Mouse (Mus musculus): ENCODE data around the gene Rps19bp1. TPM values are rescaled to one million over a fixed set of nuclear protein-coding genes. Genes with fewer than 3 reads are reported as not detected.

Rps19bp1 gene
- total and polyA plus RNA-seq, 2 experiments from 2014 or later = 29.0 to 78.4 TPM

DNA sequence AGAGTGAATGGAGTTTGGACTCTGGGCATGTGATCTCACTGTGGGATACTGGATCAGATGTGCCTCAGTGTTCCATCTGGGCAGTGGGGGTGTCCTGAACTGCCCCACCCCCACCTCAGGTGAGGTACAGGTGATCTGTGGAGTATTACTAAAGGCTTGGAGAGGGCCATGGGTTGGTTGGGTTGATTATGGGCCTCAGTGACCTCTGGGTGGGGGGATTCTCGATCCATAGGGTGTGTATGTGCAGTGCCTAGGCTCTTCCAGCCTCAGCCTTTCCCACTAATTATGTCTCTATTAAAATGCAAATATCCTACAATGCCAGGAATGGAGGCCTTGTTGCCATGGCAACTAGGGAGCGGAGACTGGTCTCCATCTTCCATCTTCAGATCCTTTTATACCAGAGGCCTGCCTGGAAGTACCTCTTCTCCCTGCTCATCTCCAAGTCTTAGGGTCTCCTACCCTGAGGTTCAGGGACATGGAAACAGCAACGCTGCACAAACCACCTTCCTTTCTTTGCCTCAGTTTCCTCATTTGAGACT is 7.8 kb upstream of the Rps19bp1 start:
- DNase-seq (ENCODE audit: low spot score) = no peak

GRCm38 (mm10) chr15:80266281-80266680 is 2.2 kb upstream of the Rps19bp1 start:
- H3K27ac ChIP-seq = no peak overlapping the region
- H3K9ac ChIP-seq (replicated peaks; ENCODE audit: low read length) = no peak overlapping the region
- peak; percentile 97 for TF ChIP-seq CTCF (IDR thresholded peaks at IDR 0.05; ENCODE audit: low read depth)
- peak; percentile 93 for DNase-seq (ENCODE audit: low spot score)
- no peak overlapping the region for H3K4me2 ChIP-seq (ENCODE audit: low read depth, low read length)
- H3K4me1 ChIP-seq (ENCODE audit: insufficient read depth, low read length) = peaks cover 7% of the 10 kb centered on the region
- H3K9me3 ChIP-seq (ENCODE audit: low read length) = no peaks in the 10 kb centered on the region
- H3K4me3 ChIP-seq (ENCODE audit: low read length) = no peak overlapping the region
- H3K27me3 ChIP-seq (ENCODE audit: insufficient read depth, low read length) = no peaks in the 10 kb centered on the region
- H3K36me3 ChIP-seq (ENCODE audit: insufficient read depth, low read length) = no peaks in the 10 kb centered on the region
- ATAC-seq = peak; percentile 50; the same call in 1 of the 2 replicates
- WGBS = 0% methylated on average over 2 of the region's 2 CpGs

More for the DNA sequence above, 7.8 kb upstream of the Rps19bp1 start:
- H3K27ac ChIP-seq = no peak overlapping the region
- H3K27me3 ChIP-seq (ENCODE audit: insufficient read depth, low read length) = no peaks in the 10 kb centered on the region
- TF ChIP-seq CTCF (IDR thresholded peaks at IDR 0.05; ENCODE audit: low read depth) = no peak
- H3K4me3 ChIP-seq (ENCODE audit: low read length) = no peak overlapping the region
- no peaks in the 10 kb centered on the region for H3K9me3 ChIP-seq (ENCODE audit: low read length)
- H3K4me2 ChIP-seq (ENCODE audit: low read depth, low read length) = no peak overlapping the region
- no peaks in the 10 kb centered on the region for H3K4me1 ChIP-seq (ENCODE audit: insufficient read depth, low read length)
- no peak for ATAC-seq
- H3K36me3 ChIP-seq (ENCODE audit: insufficient read depth, low read length) = no peaks in the 10 kb centered on the region
- WGBS = 45% methylated on average over 3 of the region's 3 CpGs
- no peak overlapping the region for H3K9ac ChIP-seq (replicated peaks; ENCODE audit: low read length)

- ATAC-seq (no peak), DNase-seq (ENCODE audit: low spot score) (no peak)
- H3K36me3 ChIP-seq (ENCODE audit: insufficient read depth, low read length) = peaks cover 32% of the 10 kb centered on the region
- H3K27me3 ChIP-seq (ENCODE audit: insufficient read depth, low read length) = no peaks in the 10 kb centered on the region
- TF ChIP-seq CTCF (IDR thresholded peaks at IDR 0.05; ENCODE audit: low read depth) = no peak
- H3K4me2 ChIP-seq (ENCODE audit: low read depth, low read length) = no peak overlapping the region
- no peak overlapping the region for H3K4me3 ChIP-seq (ENCODE audit: low read length)
- H3K9ac ChIP-seq (replicated peaks; ENCODE audit: low read length) = no peak overlapping the region
- H3K4me1 ChIP-seq (ENCODE audit: insufficient read depth, low read length) = peaks cover 20% of the 10 kb centered on the region
- H3K27ac ChIP-seq = no peak overlapping the region
- 79% methylated on average over 7 of the region's 7 CpGs for WGBS
- no peaks in the 10 kb centered on the region for H3K9me3 ChIP-seq (ENCODE audit: low read length)
These were observed 3.0 kb downstream of the Rps19bp1 start for GRCm38 (mm10) chr15:80261100-80261499.

DNA sequence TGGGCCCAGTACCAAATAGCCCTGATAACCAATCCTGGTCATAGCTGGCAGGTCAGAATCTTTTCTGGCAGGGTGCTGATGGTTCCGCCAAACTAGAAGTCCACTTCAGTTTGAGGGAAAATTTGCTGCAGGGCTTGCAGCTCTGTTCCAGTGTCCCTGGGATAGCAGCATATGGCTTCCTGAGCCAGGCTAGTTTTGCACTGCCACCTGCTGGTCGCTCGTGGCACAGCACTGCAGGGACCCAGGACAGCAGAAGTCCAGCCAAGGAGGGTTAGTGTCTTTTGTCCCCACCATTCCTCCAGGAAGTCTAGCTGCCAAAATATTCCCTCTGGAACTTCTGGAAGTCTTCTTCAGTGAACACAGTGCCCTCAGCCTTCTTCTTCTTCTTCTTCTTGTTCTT is 3.4 kb downstream of the Rps19bp1 start:
- no peak overlapping the region for H3K9ac ChIP-seq (replicated peaks; ENCODE audit: low read length)
- no peak overlapping the region for H3K4me3 ChIP-seq (ENCODE audit: low read length)
- ATAC-seq = no peak
- H3K27ac ChIP-seq = no peak overlapping the region
- H3K4me1 ChIP-seq (ENCODE audit: insufficient read depth, low read length) = peaks cover 20% of the 10 kb centered on the region
- 13% methylated on average over 3 of the region's 3 CpGs for WGBS
- DNase-seq (ENCODE audit: low spot score) = peak; percentile 90
- H3K36me3 ChIP-seq (ENCODE audit: insufficient read depth, low read length) = peaks cover 33% of the 10 kb centered on the region
- no peaks in the 10 kb centered on the region for H3K9me3 ChIP-seq (ENCODE audit: low read length)
- TF ChIP-seq CTCF (IDR thresholded peaks at IDR 0.05; ENCODE audit: low read depth) = peak; percentile 97
- no peaks in the 10 kb centered on the region for H3K27me3 ChIP-seq (ENCODE audit: insufficient read depth, low read length)
- H3K4me2 ChIP-seq (ENCODE audit: low read depth, low read length) = no peak overlapping the region

DNA sequence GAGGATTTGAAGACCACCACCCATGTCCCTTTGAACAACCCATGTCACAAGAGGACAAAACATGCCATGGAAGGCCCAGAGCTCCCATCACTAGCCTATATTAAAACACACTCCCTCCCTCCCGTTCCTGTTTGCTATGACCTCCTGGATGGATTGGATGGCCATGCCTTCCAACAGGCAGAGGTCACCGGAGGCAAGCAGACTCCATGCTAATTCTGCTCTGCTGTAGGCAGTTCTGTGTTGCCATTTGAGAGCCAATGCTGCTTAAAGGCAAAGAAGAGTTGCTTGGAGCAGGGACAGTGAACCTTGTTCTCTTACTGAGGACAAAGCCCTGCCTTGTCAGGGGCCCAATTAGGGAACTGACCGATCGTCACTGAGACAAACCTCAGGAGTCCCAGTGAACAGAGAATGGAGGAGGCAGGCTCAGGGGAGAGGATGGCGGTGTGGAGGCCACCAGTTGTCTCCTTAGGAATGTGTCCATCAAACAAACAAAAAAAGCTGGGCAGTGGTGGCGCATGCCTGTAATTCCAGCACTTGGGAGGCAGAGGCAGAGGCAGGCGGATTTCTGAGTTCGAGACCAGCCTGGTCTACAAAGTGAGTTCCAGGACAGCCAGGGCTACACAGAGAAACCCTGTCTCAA is 4.6 kb downstream of the Rps19bp1 start:
- Histone ChIP-seq H3K27ac (no peak overlapping the region), H3K9me3 (ENCODE audit: low read length) (no peaks in the 10 kb centered on the region), H3K27me3 (ENCODE audit: insufficient read depth, low read length) (no peaks in the 10 kb centered on the region), H3K4me1 (ENCODE audit: insufficient read depth, low read length) (peaks cover 20% of the 10 kb centered on the region), H3K9ac (replicated peaks; ENCODE audit: low read length) (no peak overlapping the region), H3K4me2 (ENCODE audit: low read depth, low read length) (no peak overlapping the region), H3K36me3 (ENCODE audit: insufficient read depth, low read length) (peaks cover 33% of the 10 kb centered on the region), H3K4me3 (ENCODE audit: low read length) (no peak overlapping the region)
- TF ChIP-seq CTCF (IDR thresholded peaks at IDR 0.05; ENCODE audit: low read depth) = no peak
- WGBS = 56% methylated on average over 8 of the region's 8 CpGs
- DNase-seq (ENCODE audit: low spot score) (no peak), ATAC-seq (no peak)

DNA sequence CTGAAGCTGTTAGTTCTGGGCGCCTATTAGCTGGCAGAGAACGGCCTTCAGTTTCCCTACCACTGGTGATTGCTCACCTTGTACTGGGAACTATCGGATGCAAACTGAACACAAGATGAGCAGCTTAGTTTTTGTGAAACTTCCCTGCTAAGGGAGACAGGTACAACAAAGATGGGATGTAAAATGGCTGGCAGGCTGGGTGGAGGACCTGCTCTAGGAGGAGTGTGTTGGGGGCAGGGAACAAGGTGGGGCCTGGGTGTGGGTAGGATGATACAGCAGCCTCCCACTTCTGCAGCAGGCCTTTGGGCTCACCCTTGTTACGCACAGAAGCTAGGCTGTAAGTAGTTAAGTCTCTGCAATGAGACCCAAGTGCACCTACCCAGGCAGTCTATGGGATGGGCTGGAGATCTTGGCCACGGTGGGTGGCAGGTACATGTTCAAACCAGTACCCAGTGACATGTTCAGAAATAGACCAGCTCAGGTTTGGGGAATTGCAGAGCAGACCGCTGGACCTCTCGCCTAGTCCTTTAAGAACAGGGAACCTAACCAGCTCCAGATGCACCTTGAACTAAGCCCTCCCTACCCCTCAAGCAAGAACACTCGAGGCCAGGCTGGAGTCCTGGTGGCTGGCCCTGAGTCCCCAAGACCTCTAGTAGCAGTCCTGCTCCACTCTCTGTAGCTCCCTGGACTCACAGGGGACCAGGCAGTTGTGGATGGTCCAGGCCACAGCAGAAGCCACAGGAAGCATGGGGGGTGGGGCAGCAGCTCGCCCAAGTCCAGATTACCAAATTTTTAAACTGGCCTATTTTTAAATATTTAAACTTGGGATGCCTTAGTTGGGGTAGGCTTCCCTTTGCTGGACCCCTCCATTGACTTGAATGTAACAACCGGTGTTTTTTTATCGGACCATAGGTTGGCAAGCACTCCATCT is 5.6 kb downstream of the Rps19bp1 start:
- no peak overlapping the region for H3K4me3 ChIP-seq (ENCODE audit: low read length)
- H3K9ac ChIP-seq (replicated peaks; ENCODE audit: low read length) = no peak overlapping the region
- H3K4me1 ChIP-seq (ENCODE audit: insufficient read depth, low read length) = peaks cover 23% of the 10 kb centered on the region
- ATAC-seq (no peak), DNase-seq (ENCODE audit: low spot score) (no peak)
- peaks cover 33% of the 10 kb centered on the region for H3K36me3 ChIP-seq (ENCODE audit: insufficient read depth, low read length)
- peak overlapping the region; percentile 48; the same call in 1 of the 2 replicates for H3K27ac ChIP-seq
- H3K9me3 ChIP-seq (ENCODE audit: low read length) = no peaks in the 10 kb centered on the region
- 66% methylated on average over 11 of the region's 11 CpGs for WGBS
- no peaks in the 10 kb centered on the region for H3K27me3 ChIP-seq (ENCODE audit: insufficient read depth, low read length)
- 0 out of 2 replicates have a peak overlapping the region, but pooled peaks have one; percentile 99 for H3K4me2 ChIP-seq (ENCODE audit: low read depth, low read length)
- TF ChIP-seq CTCF (IDR thresholded peaks at IDR 0.05; ENCODE audit: low read depth) = no peak

Measured in hindbrain, postnatal 0 days (tissue).